Comparison of ENCODE assay signal across 14 mouse cellular contexts in genomic region chr4:133402011-133402410, GRCm38 (mm10). TPM values are rescaled to one million over a fixed set of nuclear protein-coding genes. Genes with fewer than 3 reads are reported as not detected.
DNase-seq lines count a peak whose midpoint lies in the region; ATAC-seq and TF ChIP-seq lines count a peak whose summit lies in the region.
"Had no signal": no experiment of that assay in that cellular context is flagged by ENCODE, and none has a peak within 500 bp of the region (broad histone marks: within the 10 kb centered on the region; RNA-seq: fewer than 3 reads in every experiment).

No protein-coding gene starts in this region.

- no peaks in the 10 kb centered on the region for H3K36me3 ChIP-seq in midbrain, embryonic 14.5 days (ENCODE audit: control insufficient read depth, insufficient read depth, low read length)
- no peaks in the 10 kb centered on the region for H3K36me3 ChIP-seq in midbrain, embryonic 11.5 days (ENCODE audit: control insufficient read depth, insufficient read depth, low read length)
- H3K36me3 ChIP-seq in limb, embryonic 15.5 days, result no peaks in the 10 kb centered on the region

- H3K4me1 ChIP-seq in midbrain, embryonic 14.5 days (ENCODE audit: control insufficient read depth, insufficient read depth, low read length), result 0 out of 2 replicates have a peak, but pooled peaks cover 4% of the 10 kb centered on the region
- H3K4me1 ChIP-seq in midbrain, embryonic 11.5 days (ENCODE audit: control insufficient read depth, insufficient read depth, low read length), result peaks cover 3% of the 10 kb centered on the region
- peaks cover 37% of the 10 kb centered on the region for H3K4me1 ChIP-seq in limb, embryonic 15.5 days

- H3K27me3 ChIP-seq in midbrain, embryonic 14.5 days (ENCODE audit: control insufficient read depth, insufficient read depth, low read length), result no peaks in the 10 kb centered on the region
- H3K27me3 ChIP-seq in midbrain, embryonic 11.5 days (ENCODE audit: control insufficient read depth, insufficient read depth, low read length), result no peaks in the 10 kb centered on the region
- H3K27me3 ChIP-seq in limb, embryonic 15.5 days, result no peaks in the 10 kb centered on the region

- no peak for ATAC-seq in midbrain, embryonic 14.5 days (ENCODE audit: low FRiP score, low TSS enrichment)
- no peak for ATAC-seq in midbrain, embryonic 11.5 days (ENCODE audit: low FRiP score)
- ATAC-seq in limb, embryonic 15.5 days (ENCODE audit: insufficient number of reproducible peaks, low FRiP score, low TSS enrichment, low read depth), result no peak
- peak; percentile 60 for ATAC-seq in megakaryocyte-erythroid progenitor cell, adult 5-6 weeks (replicated peaks; ENCODE audit: low FRiP score, low TSS enrichment, poor library complexity, severe bottlenecking)

- H3K9me3 ChIP-seq in midbrain, embryonic 14.5 days (ENCODE audit: control insufficient read depth, low read length), result no peaks in the 10 kb centered on the region
- H3K9me3 ChIP-seq in midbrain, embryonic 11.5 days (ENCODE audit: control insufficient read depth, low read length), result no peaks in the 10 kb centered on the region
- H3K9me3 ChIP-seq in limb, embryonic 15.5 days, result no peaks in the 10 kb centered on the region
- H3K9me3 ChIP-seq: G1E had no signal

- intact Hi-C loops in gastrocnemius, adult 2 months (cut with DNase I), result loop anchor here (2.0 kb wide), 1 partner anchor 31 kb away; no protein-coding TSS in a partner anchor

- no peak overlapping the region for H3K9ac ChIP-seq in midbrain, embryonic 14.5 days (replicated peaks; ENCODE audit: low read length)
- H3K9ac ChIP-seq in midbrain, embryonic 11.5 days (ENCODE audit: low read length), result no peak overlapping the region
- H3K9ac ChIP-seq in limb, embryonic 15.5 days, result no peak overlapping the region

- H3K4me2 ChIP-seq in midbrain, embryonic 14.5 days (ENCODE audit: low read length), result no peak overlapping the region
- no peak overlapping the region for H3K4me2 ChIP-seq in midbrain, embryonic 11.5 days
- H3K4me2 ChIP-seq in limb, embryonic 15.5 days, result no peak overlapping the region

- WGBS in midbrain, embryonic 14.5 days, result 66% methylated on average over 13 of the region's 13 CpGs
- WGBS in midbrain, embryonic 11.5 days, result 71% methylated on average over 13 of the region's 13 CpGs
- WGBS in limb, embryonic 15.5 days, result 48% methylated on average over 13 of the region's 13 CpGs

- no peak for TF ChIP-seq CTCF in gastrocnemius, adult 2 months (IDR thresholded peaks at IDR 0.05)

- peak overlapping the region; percentile 41 for H3K4me3 ChIP-seq in gastrocnemius, adult 2 months
- no peak overlapping the region for H3K4me3 ChIP-seq in midbrain, embryonic 14.5 days (replicated peaks; ENCODE audit: low read depth, low read length)
- H3K4me3 ChIP-seq in midbrain, embryonic 11.5 days (ENCODE audit: low read depth, low read length), result no peak overlapping the region
- H3K4me3 ChIP-seq in limb, embryonic 15.5 days, result no peak overlapping the region
- H3K4me3 ChIP-seq: myocyte had no signal

- DNase-seq in gastrocnemius, adult 2 months, result peak; percentile 62
- DNase-seq in gastrocnemius, adult 8-10 months (ENCODE audit: low spot score in 2 of 2), result no peak
- no peak for DNase-seq in midbrain, embryonic 14.5 days
- DNase-seq in midbrain, embryonic 11.5 days (ENCODE audit: low spot score, missing footprints), result no peak
- no peak for DNase-seq in ovary, postnatal 10 days (ENCODE audit: low spot score)
- DNase-seq in embryo, embryonic 10.5 days (ENCODE audit: low spot score), result no peak
- DNase-seq: cerebellum, postnatal 10 days; left cerebral cortex, postnatal 4 days; lung, postnatal 4 days; thymus, adult 2 months had no signal

- peak overlapping the region; percentile 83 for H3K27ac ChIP-seq in gastrocnemius, adult 2 months
- H3K27ac ChIP-seq in midbrain, embryonic 14.5 days (replicated peaks; ENCODE audit: low read depth, low read length), result 0 out of 2 replicates have a peak overlapping the region, but pooled peaks have one; percentile 37
- H3K27ac ChIP-seq in midbrain, embryonic 11.5 days (ENCODE audit: low read depth, low read length), result no peak overlapping the region
- H3K27ac ChIP-seq in limb, embryonic 15.5 days, result 0 out of 2 replicates have a peak overlapping the region, but pooled peaks have one; percentile 7

RNA-seq across cellular contexts. Expression of gene Slc9a1, which starts 32.5 kb away (rescaled TPM):
- 10 to 100 TPM in 1 of 2 experiments, 1 to 10 TPM in 1; 8.1 to 11.7 TPM for total RNA-seq in gastrocnemius, adult 2 months (2021)
- total RNA-seq in gastrocnemius, adult 8-10 months (2022), result 1 to 10 TPM; 6.9 to 9.8 (median 8.4) TPM
- 8.2 and 8.3 TPM in 2 replicates for polyA plus RNA-seq in midbrain, embryonic 14.5 days (2014; fragmentation: Nextera tagmentation; extraction: Ambion mirVana)
- 4.6 and 5.6 TPM in 2 replicates for polyA plus RNA-seq in midbrain, embryonic 11.5 days (2014; fragmentation: Nextera tagmentation; extraction: Ambion mirVana)
- polyA plus RNA-seq in limb, embryonic 15.5 days (2015; fragmentation: Nextera tagmentation; extraction: Ambion mirVana), result 10.1 and 10.9 TPM in 2 replicates
- total RNA-seq in megakaryocyte-erythroid progenitor cell, adult 5-6 weeks (2014; fragmentation: Nextera tagmentation), result 31.8 and 33.1 TPM in 2 replicates
- total RNA-seq in megakaryocyte-erythroid progenitor cell, adult 5-6 weeks (2017), result 5.8 and 13.7 TPM in 2 replicates

RNA-seq across cellular contexts. Expression of gene Wdtc1, which starts 48.7 kb away (rescaled TPM):
- 10 to 100 TPM; 86.7 to 93.4 TPM for total RNA-seq in gastrocnemius, adult 2 months (2021)
- total RNA-seq in gastrocnemius, adult 8-10 months (2022), result 100 to 1,000 TPM in 2 of 4 experiments, 10 to 100 TPM in 2; 85.4 to 104 (median 95.3) TPM
- 21.3 and 24.9 TPM in 2 replicates for polyA plus RNA-seq in midbrain, embryonic 14.5 days (2014; fragmentation: Nextera tagmentation; extraction: Ambion mirVana)
- polyA plus RNA-seq in midbrain, embryonic 11.5 days (2014; fragmentation: Nextera tagmentation; extraction: Ambion mirVana), result 21.0 and 22.2 TPM in 2 replicates
- polyA plus RNA-seq in limb, embryonic 15.5 days (2015; fragmentation: Nextera tagmentation; extraction: Ambion mirVana), result 13.9 TPM in 2 replicates
- 15.3 and 18.6 TPM in 2 replicates for total RNA-seq in megakaryocyte-erythroid progenitor cell, adult 5-6 weeks (2014; fragmentation: Nextera tagmentation)
- 7.5 and 8.0 TPM in 2 replicates for total RNA-seq in megakaryocyte-erythroid progenitor cell, adult 5-6 weeks (2017)

Comparison
In these comparisons a context has a peak if more than half of its experiments do, and no peak if none do; other contexts are left out.
1. RNA of gene Wdtc1, which starts 48.7 kb away (total RNA-seq): 85.4 to 104 TPM in gastrocnemius, adult 8-10 months and 86.7 to 93.4 TPM in gastrocnemius, adult 2 months; 7.5 to 18.6 TPM in megakaryocyte-erythroid progenitor cell, adult 5-6 weeks; every median in the first group is over 4 times any median in the second.